Mouse (Mus musculus): ENCODE data around the gene Cks2.

- no peak for TF ChIP-seq POLR2A (IDR thresholded peaks at IDR 0.05; ENCODE audit: insufficient read length, low read depth)
- TF ChIP-seq TCF12 (IDR thresholded peaks at IDR 0.05; ENCODE audit: insufficient read depth, poor library complexity, severe bottlenecking), result no peak
- no peak for TF ChIP-seq MAX (IDR thresholded peaks at IDR 0.05; ENCODE audit: low read depth)
- TF ChIP-seq MYOG (IDR thresholded peaks at IDR 0.05; ENCODE audit: control insufficient read depth in 1 of 3, insufficient read depth in 1 of 3, insufficient read length in 2 of 3, low read depth in 2 of 3), result no peak
- TF ChIP-seq E2F4 (IDR thresholded peaks at IDR 0.05; ENCODE audit: insufficient read depth), result no peak
- no peak for TF ChIP-seq POLR2AphosphoS2 (IDR thresholded peaks at IDR 0.05; ENCODE audit: insufficient read length, low read depth)
- TF ChIP-seq CEBPB (IDR thresholded peaks at IDR 0.05; ENCODE audit: insufficient read depth, poor library complexity, severe bottlenecking), result no peak
- TF ChIP-seq USF1 (IDR thresholded peaks at IDR 0.05; ENCODE audit: low read depth), result no peak
- TF ChIP-seq MYOD1 (IDR thresholded peaks at IDR 0.05; ENCODE audit: control insufficient read depth in 1 of 3, insufficient read length in 2 of 3, low read depth in 2 of 3), result no peak
Observed at GRCm38 (mm10) chr13:51659573-51659972, 14.5 kb downstream of the Cks2 start.

Measured in myocyte (in vitro differentiated cells).